Mouse (Mus musculus): ENCODE results near the gene Farp2. TPM values are rescaled to one million over a fixed set of nuclear protein-coding genes. Genes with fewer than 3 reads are reported as not detected.

The Farp2 gene
- polyA plus RNA-seq, 1 experiment: 10.4 TPM

DNA sequence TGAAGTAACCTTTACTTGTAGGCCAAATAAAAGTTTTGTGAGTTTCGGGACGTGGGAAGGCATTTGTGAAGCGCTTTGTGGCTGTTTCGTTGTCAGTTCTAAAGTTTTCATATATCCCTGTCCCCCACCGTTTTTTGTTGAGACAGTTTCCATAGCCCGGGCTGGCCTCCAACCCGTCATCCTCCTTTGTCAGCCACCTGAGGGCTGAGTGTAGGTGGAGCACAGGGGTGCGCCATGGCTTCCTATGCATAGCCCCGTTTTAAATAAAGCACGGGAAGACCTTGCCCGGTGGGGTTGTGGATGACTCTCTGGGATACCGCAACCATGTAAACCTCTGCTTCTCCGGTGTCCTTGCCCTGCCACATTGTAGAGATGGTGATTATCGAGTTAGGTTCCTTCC, 1.3 kb downstream of the Farp2 start:
- H3K27ac ChIP-seq (ENCODE audit: insufficient read depth, low read depth, low read length): no peak overlapping the region
- no peak overlapping the region for H3K4me3 ChIP-seq (ENCODE audit: insufficient read depth, low read depth, low read length)
- DNase-seq: no peak
- no peaks in the 10 kb centered on the region for H3K36me3 ChIP-seq (ENCODE audit: control insufficient read depth, insufficient read depth, low read length)
- no peaks in the 10 kb centered on the region for H3K27me3 ChIP-seq (replicated peaks; ENCODE audit: control insufficient read depth, insufficient read depth, low read length)
- WGBS: 80% methylated on average over 14 of the region's 14 CpGs
- H3K4me1 ChIP-seq (ENCODE audit: control insufficient read depth, insufficient read depth, low read length): peaks cover 9% of the 10 kb centered on the region; the same call in 1 of the 2 replicates
- TF ChIP-seq CTCF (conservative IDR thresholded peaks at IDR 0.05; ENCODE audit: insufficient read depth, insufficient read length, low read depth, low read length): no peak
- TF ChIP-seq POLR2A (IDR thresholded peaks at IDR 0.05; ENCODE audit: low read depth, low read length): no peak

DNA sequence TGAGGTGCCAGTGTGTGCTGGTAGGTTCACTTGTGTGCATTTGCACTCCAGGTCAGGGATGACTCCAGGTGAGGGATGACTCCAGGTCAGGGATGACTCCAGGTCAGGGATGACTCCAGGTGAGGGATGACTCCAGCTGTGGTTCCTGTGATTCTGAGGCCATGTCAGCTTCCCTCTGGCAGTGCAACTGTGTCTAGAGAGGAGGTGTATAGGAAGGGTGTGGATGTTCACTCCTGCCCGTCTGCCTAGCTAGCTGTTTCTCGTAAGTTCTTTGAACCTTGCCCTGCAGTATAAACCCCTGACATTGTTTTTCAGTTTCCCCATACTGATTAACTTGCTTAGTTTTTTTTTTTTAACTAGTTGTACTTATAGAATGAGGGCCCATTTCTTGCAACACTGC, 9.6 kb downstream of the Farp2 start:
- 59% methylated on average over 2 of the region's 2 CpGs for WGBS
- DNase-seq: peak; percentile 53
- Histone ChIP-seq H3K36me3 (ENCODE audit: control insufficient read depth, insufficient read depth, low read length) (no peaks in the 10 kb centered on the region), H3K4me3 (ENCODE audit: insufficient read depth, low read depth, low read length) (no peak overlapping the region), H3K27ac (ENCODE audit: insufficient read depth, low read depth, low read length) (no peak overlapping the region), H3K4me1 (ENCODE audit: control insufficient read depth, insufficient read depth, low read length) (peaks cover 9% of the 10 kb centered on the region), H3K27me3 (replicated peaks; ENCODE audit: control insufficient read depth, insufficient read depth, low read length) (no peaks in the 10 kb centered on the region)
- TF ChIP-seq POLR2A (IDR thresholded peaks at IDR 0.05; ENCODE audit: low read depth, low read length) (no peak), CTCF (conservative IDR thresholded peaks at IDR 0.05; ENCODE audit: insufficient read depth, insufficient read length, low read depth, low read length) (no peak)

DNA sequence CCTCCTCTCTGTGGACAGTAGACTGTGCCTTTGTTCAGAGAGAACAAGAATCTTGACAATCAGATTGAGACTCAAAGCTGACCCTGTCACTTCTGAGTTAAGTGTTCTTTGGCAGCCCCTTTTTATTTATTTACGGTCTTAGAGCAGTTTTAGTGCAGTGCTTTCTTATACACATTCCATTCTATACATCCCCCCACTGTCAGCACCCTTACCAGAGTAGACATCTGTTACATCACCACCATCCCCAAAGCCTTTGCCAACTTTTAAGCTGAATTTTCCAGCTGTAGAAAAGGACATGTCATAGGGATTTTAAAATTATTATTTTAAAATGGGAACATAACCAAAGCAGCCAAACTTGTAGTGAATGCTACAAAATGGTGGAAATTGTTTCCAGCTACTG, 10.4 kb downstream of the Farp2 start:
- H3K27ac ChIP-seq (ENCODE audit: insufficient read depth, low read depth, low read length): no peak overlapping the region
- no peaks in the 10 kb centered on the region for H3K36me3 ChIP-seq (ENCODE audit: control insufficient read depth, insufficient read depth, low read length)
- no peak for DNase-seq

DNA sequence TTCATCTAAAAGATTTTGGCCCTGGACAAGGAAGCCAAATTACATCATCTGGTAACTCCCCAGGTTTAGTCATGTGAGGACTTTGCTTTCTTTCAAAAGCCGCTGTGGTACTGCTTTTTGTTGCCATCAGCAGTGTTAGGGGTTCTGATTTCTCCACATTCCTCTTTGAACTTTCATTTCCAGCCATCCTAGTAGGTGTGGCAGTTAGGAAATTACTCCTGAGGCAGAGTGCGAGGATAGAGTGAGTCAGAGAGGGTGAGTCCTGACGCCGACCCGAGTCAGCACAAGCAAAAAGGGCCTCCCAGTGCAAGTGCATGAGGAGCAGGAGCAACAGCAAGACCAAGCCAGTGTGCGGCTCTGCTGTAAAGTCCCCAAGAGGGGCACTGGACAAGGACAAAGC, 17.9 kb downstream of the Farp2 start:
- DNase-seq: no peak
- Histone ChIP-seq H3K27me3 (replicated peaks; ENCODE audit: control insufficient read depth, insufficient read depth, low read length) (no peaks in the 10 kb centered on the region), H3K36me3 (ENCODE audit: control insufficient read depth, insufficient read depth, low read length) (peaks cover 2% of the 10 kb centered on the region; the same call in 1 of the 2 replicates), H3K4me3 (ENCODE audit: insufficient read depth, low read depth, low read length) (no peak overlapping the region), H3K27ac (ENCODE audit: insufficient read depth, low read depth, low read length) (no peak overlapping the region), H3K4me1 (ENCODE audit: control insufficient read depth, insufficient read depth, low read length) (no peaks in the 10 kb centered on the region)
- WGBS: 76% methylated on average over 6 of the region's 6 CpGs
- TF ChIP-seq POLR2A (IDR thresholded peaks at IDR 0.05; ENCODE audit: low read depth, low read length) (no peak), CTCF (conservative IDR thresholded peaks at IDR 0.05; ENCODE audit: insufficient read depth, insufficient read length, low read depth, low read length) (no peak)

More for the DNA sequence above, 10.4 kb downstream of the Farp2 start:
- Histone ChIP-seq H3K27me3 (replicated peaks; ENCODE audit: control insufficient read depth, insufficient read depth, low read length) (no peaks in the 10 kb centered on the region), H3K4me3 (ENCODE audit: insufficient read depth, low read depth, low read length) (no peak overlapping the region), H3K4me1 (ENCODE audit: control insufficient read depth, insufficient read depth, low read length) (peaks cover 9% of the 10 kb centered on the region)
- WGBS: 78% methylated on average over 1 of the region's 1 CpGs
- no peak for TF ChIP-seq POLR2A (IDR thresholded peaks at IDR 0.05; ENCODE audit: low read depth, low read length)
- TF ChIP-seq CTCF (conservative IDR thresholded peaks at IDR 0.05; ENCODE audit: insufficient read depth, insufficient read length, low read depth, low read length): no peak

DNA sequence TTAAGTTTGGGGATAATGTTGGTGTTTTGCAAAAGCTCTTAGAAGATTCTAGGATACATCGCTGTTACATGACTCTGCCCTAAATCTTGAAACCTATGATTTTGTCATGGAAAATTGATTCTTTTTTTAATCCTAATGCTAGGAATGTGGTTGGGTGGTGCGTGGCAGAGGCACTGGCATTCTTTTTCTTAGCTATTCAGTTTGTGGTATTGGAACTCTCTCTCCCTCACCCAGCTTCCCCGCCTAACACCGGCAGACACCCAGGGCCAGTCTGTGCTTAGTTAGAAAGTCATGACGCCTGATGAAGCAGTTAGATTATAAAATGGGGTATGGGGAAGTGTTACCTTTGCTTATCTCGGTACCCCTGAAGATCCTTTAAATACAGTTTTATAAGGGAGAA, 25.3 kb downstream of the Farp2 start:
- WGBS: 95% methylated on average over 6 of the region's 6 CpGs

DNA sequence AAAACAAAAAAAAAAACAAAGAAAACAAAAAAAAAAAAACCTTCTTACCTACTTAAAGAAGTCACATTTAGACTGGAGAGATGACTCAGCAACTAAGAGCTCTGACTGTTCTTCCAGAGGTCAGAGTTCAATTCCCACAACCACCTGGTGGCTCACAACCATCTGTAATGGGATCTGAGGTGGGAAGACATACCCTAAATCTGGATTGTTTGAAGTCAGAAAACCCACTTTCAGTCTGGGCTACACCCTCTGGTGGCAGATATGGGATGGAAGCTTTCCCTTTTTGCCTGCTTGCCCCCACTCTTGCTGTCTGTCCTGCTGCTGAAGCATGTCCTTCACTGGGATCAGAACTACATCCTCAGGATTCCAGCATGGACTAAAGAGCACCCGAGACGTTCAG, 31.3 kb downstream of the Farp2 start:
- Histone ChIP-seq H3K4me1 (ENCODE audit: control insufficient read depth, insufficient read depth, low read length) (no peaks in the 10 kb centered on the region), H3K27me3 (replicated peaks; ENCODE audit: control insufficient read depth, insufficient read depth, low read length) (no peaks in the 10 kb centered on the region), H3K4me3 (ENCODE audit: insufficient read depth, low read depth, low read length) (no peak overlapping the region), H3K27ac (ENCODE audit: insufficient read depth, low read depth, low read length) (no peak overlapping the region), H3K36me3 (ENCODE audit: control insufficient read depth, insufficient read depth, low read length) (no peaks in the 10 kb centered on the region)
- no peak for TF ChIP-seq CTCF (conservative IDR thresholded peaks at IDR 0.05; ENCODE audit: insufficient read depth, insufficient read length, low read depth, low read length)
- TF ChIP-seq POLR2A (IDR thresholded peaks at IDR 0.05; ENCODE audit: low read depth, low read length): no peak
- WGBS: 57% methylated on average over 2 of the region's 2 CpGs
- no peak for DNase-seq

More for the DNA sequence above, 25.3 kb downstream of the Farp2 start:
- Histone ChIP-seq H3K27ac (ENCODE audit: insufficient read depth, low read depth, low read length) (no peak overlapping the region), H3K4me3 (ENCODE audit: insufficient read depth, low read depth, low read length) (no peak overlapping the region), H3K4me1 (ENCODE audit: control insufficient read depth, insufficient read depth, low read length) (no peaks in the 10 kb centered on the region), H3K27me3 (replicated peaks; ENCODE audit: control insufficient read depth, insufficient read depth, low read length) (no peaks in the 10 kb centered on the region), H3K36me3 (ENCODE audit: control insufficient read depth, insufficient read depth, low read length) (no peaks in the 10 kb centered on the region)
- no peak for TF ChIP-seq CTCF (conservative IDR thresholded peaks at IDR 0.05; ENCODE audit: insufficient read depth, insufficient read length, low read depth, low read length)
- TF ChIP-seq POLR2A (IDR thresholded peaks at IDR 0.05; ENCODE audit: low read depth, low read length): no peak
- no peak for DNase-seq

DNA sequence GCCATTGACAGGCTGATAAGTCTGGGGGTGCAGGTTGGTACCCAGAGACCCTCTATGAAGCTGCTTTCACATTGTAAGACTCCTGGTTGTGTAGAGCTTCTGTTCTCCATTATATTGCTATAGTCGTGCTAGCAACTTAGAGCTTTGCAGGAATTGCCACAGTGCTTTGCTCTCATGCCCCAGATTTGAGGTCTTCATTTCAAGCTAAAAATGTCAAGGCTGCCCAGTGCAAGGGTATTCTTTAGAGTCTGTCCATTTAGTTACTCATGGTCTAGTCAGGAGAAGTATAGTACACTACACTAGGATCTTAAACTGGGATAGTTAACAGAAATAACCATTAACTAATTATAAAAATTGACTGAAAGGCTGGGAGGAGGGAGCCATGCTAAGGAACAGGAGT, 35.4 kb downstream of the Farp2 start:
- WGBS: 86% methylated on average over 1 of the region's 1 CpGs
- H3K27me3 ChIP-seq (replicated peaks; ENCODE audit: control insufficient read depth, insufficient read depth, low read length): no peaks in the 10 kb centered on the region
- no peak overlapping the region for H3K4me3 ChIP-seq (ENCODE audit: insufficient read depth, low read depth, low read length)
- no peak for TF ChIP-seq POLR2A (IDR thresholded peaks at IDR 0.05; ENCODE audit: low read depth, low read length)
- TF ChIP-seq CTCF (conservative IDR thresholded peaks at IDR 0.05; ENCODE audit: insufficient read depth, insufficient read length, low read depth, low read length): no peak
- DNase-seq: no peak
- H3K27ac ChIP-seq (ENCODE audit: insufficient read depth, low read depth, low read length): no peak overlapping the region
- H3K36me3 ChIP-seq (ENCODE audit: control insufficient read depth, insufficient read depth, low read length): no peaks in the 10 kb centered on the region
- no peaks in the 10 kb centered on the region for H3K4me1 ChIP-seq (ENCODE audit: control insufficient read depth, insufficient read depth, low read length)

DNA sequence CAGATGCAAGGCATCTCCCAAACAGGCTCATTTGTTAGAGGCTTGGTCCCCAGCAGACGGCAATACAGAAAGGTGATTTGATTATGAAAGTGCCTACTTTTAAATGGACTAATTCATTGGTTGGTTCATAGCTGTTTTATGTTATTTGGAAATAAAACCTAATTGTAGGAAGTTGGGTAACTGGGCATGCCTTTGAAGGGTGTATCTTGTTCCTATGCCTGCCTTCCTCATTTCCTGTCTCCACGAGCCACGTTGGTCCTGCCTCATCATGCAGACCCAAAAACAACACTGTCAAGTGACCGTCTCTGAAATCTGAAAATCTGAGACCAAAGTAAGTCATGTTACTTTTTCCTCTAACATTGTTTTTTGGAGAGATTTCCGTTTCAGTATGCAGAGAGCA, 39.5 kb downstream of the Farp2 start:
- DNase-seq: no peak
- Histone ChIP-seq H3K36me3 (ENCODE audit: control insufficient read depth, insufficient read depth, low read length) (no peaks in the 10 kb centered on the region), H3K4me1 (ENCODE audit: control insufficient read depth, insufficient read depth, low read length) (no peaks in the 10 kb centered on the region), H3K27ac (ENCODE audit: insufficient read depth, low read depth, low read length) (no peak overlapping the region), H3K27me3 (replicated peaks; ENCODE audit: control insufficient read depth, insufficient read depth, low read length) (no peaks in the 10 kb centered on the region), H3K4me3 (ENCODE audit: insufficient read depth, low read depth, low read length) (no peak overlapping the region)
- 67% methylated on average over 5 of the region's 5 CpGs for WGBS
- TF ChIP-seq CTCF (conservative IDR thresholded peaks at IDR 0.05; ENCODE audit: insufficient read depth, insufficient read length, low read depth, low read length): no peak
- no peak for TF ChIP-seq POLR2A (IDR thresholded peaks at IDR 0.05; ENCODE audit: low read depth, low read length)

All from kidney, adult 2 months (tissue).